In the genomic region with DNA sequence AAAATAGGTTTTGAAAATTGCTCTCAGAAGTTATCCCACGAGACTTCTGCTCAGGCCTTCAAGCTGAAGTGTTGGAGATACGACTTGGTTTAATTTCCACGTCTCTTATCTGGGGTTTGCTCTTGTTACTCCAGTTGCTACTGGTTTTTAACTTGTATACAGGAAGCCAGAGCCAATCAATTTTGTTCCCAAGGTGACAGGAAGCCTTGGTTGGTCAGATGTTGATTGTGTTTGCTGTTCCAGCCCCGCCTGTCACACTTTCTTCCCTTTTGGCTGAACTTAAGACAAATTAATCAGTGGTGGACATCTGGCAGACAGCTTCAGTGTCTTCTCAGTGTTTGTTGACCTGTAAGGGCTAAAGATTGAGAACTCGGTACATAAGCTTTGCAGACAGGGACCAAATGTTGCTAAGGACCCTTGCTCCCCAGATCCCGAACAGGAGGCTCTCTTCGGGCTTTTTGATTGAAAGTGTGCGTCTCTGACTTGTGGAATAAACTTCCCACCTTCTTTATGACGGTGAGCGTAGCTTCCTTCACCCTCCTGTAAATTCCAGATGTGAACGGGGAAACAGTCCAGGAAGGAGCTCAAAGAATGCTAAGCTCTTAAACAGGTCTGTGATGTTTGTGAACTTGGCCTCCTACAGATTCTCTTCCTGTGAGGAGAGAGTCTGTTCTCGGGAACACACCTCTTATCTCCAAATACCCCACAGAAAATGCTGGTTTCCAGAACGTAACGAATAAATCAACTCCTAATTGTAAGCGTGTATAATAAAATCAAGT, we compare ENCODE assay signal across 11 mouse cellular contexts.
DNase-seq lines count a peak whose midpoint lies in the region; ATAC-seq lines count a peak whose summit lies in the region.
"Had no signal": no experiment of that assay in that cellular context is flagged by ENCODE, and none has a peak within 500 bp of the region (broad histone marks: within the 10 kb centered on the region; RNA-seq: fewer than 3 reads in every experiment).

No protein-coding gene starts in this region.

- H3K9ac ChIP-seq in heart, embryonic 13.5 days, result no peak overlapping the region
- H3K9ac ChIP-seq: midbrain, embryonic 12.5 days had no signal

- H3K4me3 ChIP-seq in heart, embryonic 13.5 days, result no peak overlapping the region
- H3K4me3 ChIP-seq: midbrain, embryonic 12.5 days had no signal

- H3K4me2 ChIP-seq in heart, embryonic 13.5 days, result no peak overlapping the region
- H3K4me2 ChIP-seq: midbrain, embryonic 12.5 days had no signal

- H3K36me3 ChIP-seq in heart, embryonic 13.5 days, result no peaks in the 10 kb centered on the region
- H3K36me3 ChIP-seq: midbrain, embryonic 12.5 days had no signal

- peak overlapping the region; percentile 39; the same call in 1 of the 2 replicates for H3K27ac ChIP-seq in heart, embryonic 13.5 days (replicated peaks)
- H3K27ac ChIP-seq: midbrain, embryonic 12.5 days had no signal

- no peak for ATAC-seq in heart, embryonic 13.5 days (ENCODE audit: extremely low read depth, insufficient number of reproducible peaks, low FRiP score, low TSS enrichment)

- no peaks in the 10 kb centered on the region for H3K27me3 ChIP-seq in heart, embryonic 13.5 days (replicated peaks)
- H3K27me3 ChIP-seq: CH12.LX; midbrain, embryonic 12.5 days had no signal

- peaks cover 15% of the 10 kb centered on the region for H3K4me1 ChIP-seq in heart, embryonic 13.5 days
- H3K4me1 ChIP-seq: midbrain, embryonic 12.5 days had no signal

- no peaks in the 10 kb centered on the region for H3K9me3 ChIP-seq in heart, embryonic 13.5 days
- H3K9me3 ChIP-seq: midbrain, embryonic 12.5 days had no signal

- peak; percentile 33 for DNase-seq in gastrocnemius, postnatal 25 days
- DNase-seq in gastrocnemius, adult 18-20 months (ENCODE audit: low spot score), result no peak
- DNase-seq in kidney, postnatal 10 days, result peak; percentile 54
- peak; percentile 60 for DNase-seq in lung, postnatal 10 days
- no peak for DNase-seq in frontal cortex, postnatal 25 days (ENCODE audit: low spot score in 2 of 2)
- DNase-seq in cerebellum, postnatal 4 days (ENCODE audit: low spot score in 2 of 2), result no peak
- no peak for DNase-seq in frontal cortex, postnatal 36 days (ENCODE audit: low spot score in 2 of 2)
- DNase-seq: embryo, embryonic 11 days had no signal

- WGBS in heart, embryonic 13.5 days, result 30% methylated on average over 15 of the region's 15 CpGs

Comparison
In these comparisons a context has a peak if more than half of its experiments do, and no peak if none do; other contexts are left out.
1. DNase-seq: peak in gastrocnemius, postnatal 25 days (single experiment), kidney, postnatal 10 days (single experiment) and lung, postnatal 10 days (single experiment); none in gastrocnemius, adult 18-20 months (single experiment), frontal cortex, postnatal 25 days (0 of 2), cerebellum, postnatal 4 days (0 of 2) and frontal cortex, postnatal 36 days (0 of 2).